ENCODE assay signal across 8 mouse cellular contexts in genomic region chr10:127188465-127189115, GRCm38 (mm10). TPM values are rescaled to one million over a fixed set of nuclear protein-coding genes. Genes with fewer than 3 reads are reported as not detected.
A peak's percentile ranks its signal among the peaks of the same experiment; 100 is the strongest.
DNase-seq lines count a peak whose midpoint lies in the region; ATAC-seq lines count a peak whose summit lies in the region.

No protein-coding gene starts in this region.

- peaks cover 24% of the 10 kb centered on the region; the same call in 1 of the 2 replicates for H3K36me3 ChIP-seq in kidney, embryonic 14.5 days (ENCODE audit: control insufficient read depth, insufficient read depth, low read length)
- peaks cover 26% of the 10 kb centered on the region for H3K36me3 ChIP-seq in heart, embryonic 10.5 days

- no peak for DNase-seq in kidney, adult 8-10 months
- peak; percentile 69 for DNase-seq in WW6 (ENCODE audit: low read depth, low spot score)
- DNase-seq in embryo, embryonic 9.5 days (ENCODE audit: extremely low spot score) = peak; percentile 92
- DNase-seq in heart, embryonic 10.5 days (ENCODE audit: low spot score) = peak; percentile 88
- peak; percentile 51 to 61 for DNase-seq in kidney, postnatal 25 days
- peak; percentile 63 for DNase-seq in testis, postnatal 14 days (ENCODE audit: low spot score)

- peak; percentile 79 for ATAC-seq in kidney, embryonic 14.5 days (ENCODE audit: low FRiP score, low TSS enrichment)
- 0 out of 2 replicates have a peak, but pooled peaks have one; percentile 2 for ATAC-seq in megakaryocyte-erythroid progenitor cell, adult 5-6 weeks (replicated peaks; ENCODE audit: low FRiP score, low TSS enrichment, poor library complexity, severe bottlenecking)

- H3K4me3 ChIP-seq in kidney, embryonic 14.5 days (ENCODE audit: low read length) = peak overlapping the region; percentile 50
- peak overlapping the region; percentile 81 for H3K4me3 ChIP-seq in heart, embryonic 10.5 days

- no peaks in the 10 kb centered on the region for H3K9me3 ChIP-seq in kidney, embryonic 14.5 days (ENCODE audit: control insufficient read depth, low read length)
- H3K9me3 ChIP-seq in heart, embryonic 10.5 days = no peaks in the 10 kb centered on the region

- H3K27ac ChIP-seq in kidney, embryonic 14.5 days (ENCODE audit: low read depth, low read length) = peak overlapping the region; percentile 92
- peak overlapping the region; percentile 92 for H3K27ac ChIP-seq in heart, embryonic 10.5 days

- H3K4me2 ChIP-seq in kidney, embryonic 14.5 days (replicated peaks; ENCODE audit: low read depth, low read length) = peak overlapping the region; percentile 94

- no peaks in the 10 kb centered on the region for H3K27me3 ChIP-seq in kidney, embryonic 14.5 days (ENCODE audit: control insufficient read depth, insufficient read depth, low read length)
- peaks cover 22% of the 10 kb centered on the region for H3K27me3 ChIP-seq in heart, embryonic 10.5 days (ENCODE audit: insufficient read depth, poor library complexity, severe bottlenecking)

- peaks cover 25% of the 10 kb centered on the region for H3K4me1 ChIP-seq in kidney, embryonic 14.5 days (ENCODE audit: control insufficient read depth, insufficient read depth, low read length)
- H3K4me1 ChIP-seq in heart, embryonic 10.5 days = peaks cover 68% of the 10 kb centered on the region

- peak overlapping the region; percentile 64 for H3K9ac ChIP-seq in kidney, embryonic 14.5 days (ENCODE audit: low read depth, low read length)

- under 1% methylated on average over 38 of the region's 46 CpGs for WGBS in kidney, embryonic 14.5 days
- under 1% methylated on average over 45 of the region's 46 CpGs for WGBS in heart, embryonic 10.5 days

RNA-seq across cellular contexts. Expression of gene Arhgef25, which starts 1.3 kb away (rescaled TPM):
- polyA plus RNA-seq in kidney, embryonic 14.5 days (2014; fragmentation: Nextera tagmentation; extraction: Ambion mirVana) = 31.0 and 32.9 TPM in 2 replicates
- polyA plus RNA-seq in heart, embryonic 10.5 days (2016; fragmentation: Nextera tagmentation; extraction: Ambion mirVana) = 21.4 and 28.8 TPM in 2 replicates
- 22.7 and 46.0 TPM in 2 replicates for total RNA-seq in megakaryocyte-erythroid progenitor cell, adult 5-6 weeks (2014; fragmentation: Nextera tagmentation)
- 35.4 and 35.7 TPM in 2 replicates for total RNA-seq in megakaryocyte-erythroid progenitor cell, adult 5-6 weeks (2017)

RNA-seq across cellular contexts. Expression of gene Dtx3, which starts 6.9 kb away (rescaled TPM):
- polyA plus RNA-seq in kidney, embryonic 14.5 days (2014; fragmentation: Nextera tagmentation; extraction: Ambion mirVana) = 107 and 117 TPM in 2 replicates
- 78.4 and 91.4 TPM in 2 replicates for polyA plus RNA-seq in heart, embryonic 10.5 days (2016; fragmentation: Nextera tagmentation; extraction: Ambion mirVana)
- 97.0 and 160 TPM in 2 replicates for total RNA-seq in megakaryocyte-erythroid progenitor cell, adult 5-6 weeks (2014; fragmentation: Nextera tagmentation)
- total RNA-seq in megakaryocyte-erythroid progenitor cell, adult 5-6 weeks (2017) = 28.5 and 29.5 TPM in 2 replicates

RNA-seq across cellular contexts. Expression of gene Slc26a10, which starts 8.1 kb away (rescaled TPM):
- 2.0 and 2.3 TPM in 2 replicates for polyA plus RNA-seq in kidney, embryonic 14.5 days (2014; fragmentation: Nextera tagmentation; extraction: Ambion mirVana)
- 9.2 and 12.9 TPM in 2 replicates for polyA plus RNA-seq in heart, embryonic 10.5 days (2016; fragmentation: Nextera tagmentation; extraction: Ambion mirVana)
- total RNA-seq in megakaryocyte-erythroid progenitor cell, adult 5-6 weeks (2014; fragmentation: Nextera tagmentation) = 1.8 TPM in 1 of 2 replicates, not detected in the other
- 1.8 TPM in 1 of 2 replicates, not detected in the other for total RNA-seq in megakaryocyte-erythroid progenitor cell, adult 5-6 weeks (2017)

RNA-seq across cellular contexts. Expression of gene Pip4k2c, which starts 22.8 kb away (rescaled TPM):
- 19.2 and 31.0 TPM in 2 replicates for polyA plus RNA-seq in kidney, embryonic 14.5 days (2014; fragmentation: Nextera tagmentation; extraction: Ambion mirVana)
- 27.9 and 29.3 TPM in 2 replicates for polyA plus RNA-seq in heart, embryonic 10.5 days (2016; fragmentation: Nextera tagmentation; extraction: Ambion mirVana)
- 58.6 and 59.9 TPM in 2 replicates for total RNA-seq in megakaryocyte-erythroid progenitor cell, adult 5-6 weeks (2014; fragmentation: Nextera tagmentation)
- total RNA-seq in megakaryocyte-erythroid progenitor cell, adult 5-6 weeks (2017) = 28.0 and 35.3 TPM in 2 replicates

RNA-seq across cellular contexts. Expression of gene B4galnt1, which starts 23.6 kb away (rescaled TPM):
- polyA plus RNA-seq in kidney, embryonic 14.5 days (2014; fragmentation: Nextera tagmentation; extraction: Ambion mirVana) = 6.2 and 8.7 TPM in 2 replicates
- 1.5 and 3.6 TPM in 2 replicates for polyA plus RNA-seq in heart, embryonic 10.5 days (2016; fragmentation: Nextera tagmentation; extraction: Ambion mirVana)
- total RNA-seq in megakaryocyte-erythroid progenitor cell, adult 5-6 weeks (2014; fragmentation: Nextera tagmentation) = 67.2 and 84.7 TPM in 2 replicates
- 18.5 and 23.3 TPM in 2 replicates for total RNA-seq in megakaryocyte-erythroid progenitor cell, adult 5-6 weeks (2017)

Comparison
In these comparisons a context has a peak if more than half of its experiments do, and no peak if none do; other contexts are left out.
1. DNase-seq: peak in WW6 (single experiment), embryo, embryonic 9.5 days (single experiment), heart, embryonic 10.5 days (single experiment), kidney, postnatal 25 days (2 of 2) and testis, postnatal 14 days (single experiment); none in kidney, adult 8-10 months (0 of 2).